Mouse (Mus musculus): ENCODE results near the gene H2-Oa. TPM values are rescaled to one million over a fixed set of nuclear protein-coding genes. Genes with fewer than 3 reads are reported as not detected.

H2-Oa gene
- polyA plus RNA-seq (2017; shearing (Covaris generic)), result 10 to 100 TPM; 42.9 to 45.4 TPM

GRCm38 (mm10) chr17:34092197-34092875, at the start of gene H2-Oa:
Gene H2-Oa, plus strand, starts transcription at chr17:34092340.
- ATAC-seq, result peak; percentile 48

- ATAC-seq, result no peak
These were observed 46.2 kb upstream of the H2-Oa start for GRCm38 (mm10) chr17:34045941-34046340.

GRCm38 (mm10) chr17:34047404-34048050, 44.6 kb upstream of the H2-Oa start:
- ATAC-seq, result no peak

GRCm38 (mm10) chr17:34057224-34057623, 34.9 kb upstream of the H2-Oa start:
- no peak for ATAC-seq

GRCm38 (mm10) chr17:34068864-34069263, 23.3 kb upstream of the H2-Oa start:
- ATAC-seq, result no peak

- ATAC-seq, result no peak
These were observed 20.0 kb upstream of the H2-Oa start for GRCm38 (mm10) chr17:34072091-34072490.

GRCm38 (mm10) chr17:34075271-34075670, 16.9 kb upstream of the H2-Oa start:
- no peak for ATAC-seq

- ATAC-seq, result peak; percentile 29
These were observed 14.6 kb upstream of the H2-Oa start for GRCm38 (mm10) chr17:34077549-34077948.

- no peak for ATAC-seq
These were observed 14.0 kb upstream of the H2-Oa start for GRCm38 (mm10) chr17:34078148-34078547.

- no peak for ATAC-seq
These were observed 13.1 kb upstream of the H2-Oa start for GRCm38 (mm10) chr17:34079002-34079401.

- ATAC-seq, result peak; percentile 80
These were observed 12.5 kb upstream of the H2-Oa start for GRCm38 (mm10) chr17:34079621-34080020.

- no peak for ATAC-seq
These were observed 9.0 kb upstream of the H2-Oa start for GRCm38 (mm10) chr17:34083104-34083503.

GRCm38 (mm10) chr17:34087386-34087785, 4.8 kb upstream of the H2-Oa start:
- ATAC-seq, result no peak

GRCm38 (mm10) chr17:34088124-34088523, 4.0 kb upstream of the H2-Oa start:
- no peak for ATAC-seq

- no peak for ATAC-seq
These were observed 1.2 kb upstream of the H2-Oa start for GRCm38 (mm10) chr17:34090923-34091322.

- no peak for ATAC-seq
These were observed 1.2 kb downstream of the H2-Oa start for GRCm38 (mm10) chr17:34093199-34093874.

GRCm38 (mm10) chr17:34094283-34095035, 2.3 kb downstream of the H2-Oa start:
- ATAC-seq, result no peak

GRCm38 (mm10) chr17:34096497-34097010, 4.4 kb downstream of the H2-Oa start:
- ATAC-seq, result peak; percentile 25

GRCm38 (mm10) chr17:34097272-34097671, 5.1 kb downstream of the H2-Oa start:
- no peak for ATAC-seq

GRCm38 (mm10) chr17:34098709-34099479, 6.8 kb downstream of the H2-Oa start:
- no peak for ATAC-seq

- no peak for ATAC-seq
These were observed 7.4 kb downstream of the H2-Oa start for GRCm38 (mm10) chr17:34099531-34099930.

GRCm38 (mm10) chr17:34101185-34101584, 9.0 kb downstream of the H2-Oa start:
- no peak for ATAC-seq
